Mouse (Mus musculus) heart, adult 2 months (tissue): Measurements from ENCODE around the gene Sepsecs.

Experiments used
- CTCF ChIP-seq: fragments of 200-600 bp; IDR thresholded peaks from 2 replicates; pipeline ENCODE4 v1.8.1; 2022; ENCODE audit warnings: antibody characterized with exemption, mild to moderate bottlenecking, moderate library complexity
- POLR2A ChIP-seq: fragments of 200-500 bp; IDR thresholded peaks from 2 replicates; pipeline ENCODE4 v1.6.1; 2011; ENCODE audit warnings: mild to moderate bottlenecking, low read depth, low read length, control low read depth; ENCODE audit not compliant: insufficient read depth

GRCm38 (mm10) chr5:52609672-52610071 is 59.8 kb downstream of the Sepsecs start:
- TF ChIP-seq CTCF: no peak
- TF ChIP-seq POLR2A: no peak
